14 mouse cellular contexts compared by ENCODE assay signal in the genomic region with DNA sequence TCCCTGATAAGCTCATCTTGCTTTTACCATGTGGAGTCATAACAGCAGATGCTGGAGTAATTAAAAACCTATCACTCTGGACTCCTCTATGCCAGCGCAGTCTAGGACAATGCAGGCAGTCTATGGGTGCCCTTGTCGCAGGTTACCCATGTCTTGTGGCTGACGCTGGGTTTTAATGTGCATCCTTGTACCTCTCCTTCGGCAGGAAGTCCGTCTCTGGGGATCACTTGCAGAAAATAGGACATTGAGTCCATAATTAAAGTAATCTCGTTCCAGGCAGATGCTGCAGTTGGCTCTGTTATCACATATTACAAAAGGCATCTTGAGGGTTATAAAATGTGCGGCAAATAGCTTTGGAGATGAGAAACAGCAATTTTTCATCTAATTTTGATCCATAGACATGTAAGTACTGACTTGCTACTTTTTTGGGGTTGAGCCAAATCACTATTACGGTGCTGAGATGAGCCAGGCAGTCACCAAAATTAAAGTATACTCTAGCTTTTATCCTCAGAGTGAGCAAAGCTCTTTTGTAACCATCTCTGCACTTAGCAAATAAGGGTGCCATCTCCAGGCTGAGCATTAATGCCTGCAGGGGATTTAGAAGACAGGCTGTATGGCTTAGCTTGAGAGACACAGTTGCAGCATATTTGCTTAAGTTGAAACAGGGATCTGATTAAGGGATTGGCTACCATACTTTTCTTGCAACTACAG.
A peak's percentile ranks its signal among the peaks of the same experiment; 100 is the strongest.
DNase-seq lines count a peak whose midpoint lies in the region; ATAC-seq and TF ChIP-seq lines count a peak whose summit lies in the region.
"Had no signal": no experiment of that assay in that cellular context is flagged by ENCODE, and none has a peak within 500 bp of the region (broad histone marks: within the 10 kb centered on the region; RNA-seq: fewer than 3 reads in every experiment).

No protein-coding gene starts in this region.

- TF ChIP-seq CTCF in forebrain, postnatal 0 days (IDR thresholded peaks at IDR 0.05; ENCODE audit: low read depth) = no peak

- no peak overlapping the region for H3K4me3 ChIP-seq in forebrain, postnatal 0 days (ENCODE audit: low read depth, low read length)
- no peak overlapping the region for H3K4me3 ChIP-seq in neural tube, embryonic 12.5 days
- H3K4me3 ChIP-seq: limb, embryonic 12.5 days had no signal

- H3K9ac ChIP-seq in forebrain, postnatal 0 days = no peak overlapping the region
- H3K9ac ChIP-seq in neural tube, embryonic 12.5 days = no peak overlapping the region
- H3K9ac ChIP-seq: limb, embryonic 12.5 days had no signal

- H3K4me2 ChIP-seq in forebrain, postnatal 0 days (ENCODE audit: low read depth) = no peak overlapping the region
- H3K4me2 ChIP-seq in neural tube, embryonic 12.5 days (replicated peaks) = 0 out of 2 replicates have a peak overlapping the region, but pooled peaks have one; percentile 2
- H3K4me2 ChIP-seq: limb, embryonic 12.5 days had no signal

- 54% methylated on average over 8 of the region's 8 CpGs for WGBS in forebrain, postnatal 0 days
- 63% methylated on average over 8 of the region's 8 CpGs for WGBS in neural tube, embryonic 12.5 days

- ATAC-seq in cerebellum, adult (ENCODE audit: insufficient number of reproducible peaks, low FRiP score, low TSS enrichment) = 0 out of 2 replicates have a peak, but pooled peaks have one; percentile 45
- ATAC-seq in forebrain, postnatal 0 days = 0 out of 2 replicates have a peak, but pooled peaks have one; percentile 25
- peak; percentile 77 for ATAC-seq in neural tube, embryonic 12.5 days (ENCODE audit: low FRiP score, low read depth)
- ATAC-seq: Patski had no signal

- H3K9me3 ChIP-seq in forebrain, postnatal 0 days (ENCODE audit: low read length) = no peaks in the 10 kb centered on the region
- no peaks in the 10 kb centered on the region for H3K9me3 ChIP-seq in neural tube, embryonic 12.5 days
- H3K9me3 ChIP-seq: limb, embryonic 12.5 days had no signal

- H3K27ac ChIP-seq in forebrain, postnatal 0 days (ENCODE audit: low read depth, low read length) = no peak overlapping the region
- no peak overlapping the region for H3K27ac ChIP-seq in neural tube, embryonic 12.5 days
- H3K27ac ChIP-seq: limb, embryonic 12.5 days; macrophage had no signal

- no peak for DNase-seq in cerebellum, postnatal 14 days
- peak; percentile 2 for DNase-seq in layer of hippocampus, adult 9-11 months
- no peak for DNase-seq in layer of hippocampus, postnatal 14 days (ENCODE audit: low spot score in 2 of 2)
- DNase-seq in forebrain, postnatal 0 days = peak; percentile 24
- no peak for DNase-seq in spleen, adult 12 weeks (ENCODE audit: low spot score)
- no peak for DNase-seq in adrenal gland, postnatal 14 days
- DNase-seq: heart, adult 18-20 months; heart, postnatal 36 days; kidney, adult 9 months had no signal

- H3K4me1 ChIP-seq in forebrain, postnatal 0 days (ENCODE audit: insufficient read depth) = no peaks in the 10 kb centered on the region
- 0 out of 2 replicates have a peak, but pooled peaks cover 4% of the 10 kb centered on the region for H3K4me1 ChIP-seq in neural tube, embryonic 12.5 days

- no peaks in the 10 kb centered on the region for H3K36me3 ChIP-seq in forebrain, postnatal 0 days (ENCODE audit: insufficient read depth)
- H3K36me3 ChIP-seq in neural tube, embryonic 12.5 days = no peaks in the 10 kb centered on the region
- H3K36me3 ChIP-seq: limb, embryonic 12.5 days had no signal

- H3K27me3 ChIP-seq in forebrain, postnatal 0 days (ENCODE audit: insufficient read depth, low read length) = no peaks in the 10 kb centered on the region
- H3K27me3 ChIP-seq in neural tube, embryonic 12.5 days (replicated peaks) = no peaks in the 10 kb centered on the region
- H3K27me3 ChIP-seq: limb, embryonic 12.5 days had no signal

Comparison
In these comparisons a context has a peak if more than half of its experiments do, and no peak if none do; other contexts are left out.
1. DNase-seq: peak in layer of hippocampus, adult 9-11 months (single experiment) and forebrain, postnatal 0 days (single experiment); none in cerebellum, postnatal 14 days (0 of 2), layer of hippocampus, postnatal 14 days (0 of 2), spleen, adult 12 weeks (single experiment) and adrenal gland, postnatal 14 days (single experiment).
2. ATAC-seq: peak in every context shown above with its lines; median percentile 77 in neural tube, embryonic 12.5 days; 45 in cerebellum, adult; 25 in forebrain, postnatal 0 days.